Mouse (Mus musculus): ENCODE results near the gene Asprv1.

DNA sequence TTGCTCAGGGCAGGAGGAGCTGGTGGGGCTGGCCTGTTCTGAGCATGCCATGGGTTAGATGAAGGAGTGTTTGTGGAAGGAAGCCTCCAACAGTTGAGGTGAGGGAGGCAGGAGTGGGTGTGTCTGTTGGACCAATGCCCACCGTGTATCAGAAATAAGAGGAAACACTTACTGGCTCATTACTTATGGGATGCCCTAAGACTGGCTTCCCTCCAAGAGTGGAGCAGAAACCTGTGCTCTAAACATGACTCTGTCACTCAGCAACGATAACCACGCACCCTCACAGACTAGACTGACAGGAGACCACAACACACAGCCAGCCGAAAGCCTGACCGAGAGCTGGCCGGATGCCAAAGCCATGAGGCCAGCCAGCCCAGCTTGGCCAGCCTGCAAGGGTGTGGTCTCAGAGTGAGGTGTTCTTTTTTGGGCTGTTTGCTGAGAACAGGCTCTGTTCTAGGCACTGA lies 28.0 kb upstream of the Asprv1 start:
- TF ChIP-seq CTCF (IDR thresholded peaks at IDR 0.05; ENCODE audit: borderline replicate concordance, control insufficient read depth, extremely low read depth, insufficient read depth, low read length, poor library complexity) (no peak), POLR2A (IDR thresholded peaks at IDR 0.05; ENCODE audit: control insufficient read depth, extremely low read depth, insufficient read depth, low read length, poor library complexity) (no peak)
